Mouse (Mus musculus): Measurements from ENCODE around the gene Runx2.

Gene Runx2

GRCm38 (mm10) chr17:44524146-44524545, 290.5 kb downstream of the Runx2 start:
- in situ Hi-C loops (cut with MboI; ENCODE audit: low pct_unique_long_range_greater_than_20kb in 1 of 2, low sequenced_read_pairs in 2 of 2, unreplicated experiment in 1 of 2), result no loop called here

- in situ Hi-C loops (cut with MboI; ENCODE audit: low pct_unique_long_range_greater_than_20kb in 1 of 2, low sequenced_read_pairs in 2 of 2, unreplicated experiment in 1 of 2), result no loop called here
Measured at GRCm38 (mm10) chr17:44522906-44523305, 291.7 kb downstream of the Runx2 start.

DNA sequence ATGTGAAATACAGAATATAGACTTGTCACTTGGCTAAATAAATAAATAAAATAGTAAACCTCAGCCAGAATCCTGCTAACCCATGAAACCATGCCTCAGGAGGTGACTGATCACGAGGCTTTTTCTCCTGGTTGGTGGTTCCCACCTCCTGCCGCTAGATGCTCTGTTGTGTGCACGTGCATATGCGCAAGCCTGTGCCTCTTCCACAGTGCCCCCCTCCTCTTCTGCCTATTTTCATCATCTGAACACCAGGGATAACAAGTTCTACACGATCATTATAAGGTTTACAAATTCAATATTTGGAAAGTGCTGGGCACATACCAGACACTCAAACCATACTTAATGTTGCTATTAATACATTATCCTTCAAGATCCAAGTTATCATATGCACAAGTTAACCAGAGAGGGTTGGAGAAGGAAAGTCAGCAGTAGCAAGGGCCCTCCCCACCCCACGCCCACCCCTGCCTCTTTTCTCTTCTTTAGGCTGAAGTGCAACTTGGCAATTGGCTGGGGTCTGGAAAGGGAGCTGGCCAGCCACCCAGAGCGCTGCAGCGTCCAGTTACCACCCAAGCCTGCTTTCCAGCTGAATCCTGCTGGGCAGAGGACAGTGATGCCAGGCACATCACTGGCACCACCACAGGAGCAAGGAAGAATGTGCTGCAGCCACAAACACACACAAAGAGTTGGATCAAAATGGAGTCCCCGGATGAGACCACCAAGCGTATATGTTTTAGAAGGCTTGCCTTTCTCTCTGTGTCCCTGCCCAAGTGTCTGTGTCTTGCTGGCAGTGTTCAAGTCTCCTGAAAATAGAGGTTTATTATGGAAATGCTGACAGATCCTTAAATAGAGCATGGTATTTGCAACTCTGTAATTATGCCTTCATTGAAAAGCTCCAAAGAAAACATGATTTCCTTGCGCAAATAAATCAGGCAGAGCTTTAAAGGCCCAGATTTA, 294.2 kb downstream of the Runx2 start:
- in situ Hi-C loops (cut with MboI; ENCODE audit: low pct_unique_long_range_greater_than_20kb in 1 of 2, low sequenced_read_pairs in 2 of 2, unreplicated experiment in 1 of 2), result no loop called here

DNA sequence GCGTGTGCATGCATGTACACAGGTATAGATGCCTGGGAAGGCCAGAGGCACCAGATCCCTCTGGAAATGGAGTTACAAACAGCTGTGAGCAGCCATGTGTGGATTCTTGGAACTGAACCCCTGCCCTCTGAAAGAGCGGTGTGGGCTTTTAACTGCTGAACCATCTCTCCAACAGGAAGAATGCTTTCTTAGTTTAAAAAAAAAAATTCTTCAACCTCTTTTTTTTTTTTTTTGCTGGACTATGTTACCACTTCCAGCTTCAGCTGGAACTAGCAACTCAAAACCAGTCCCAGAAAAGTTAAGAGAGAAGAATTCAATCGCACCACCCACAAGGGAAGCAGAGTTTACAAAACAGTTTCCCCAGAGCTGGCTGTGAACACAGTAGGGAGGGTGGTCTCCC, 295.2 kb downstream of the Runx2 start:
- in situ Hi-C loops (cut with MboI; ENCODE audit: low pct_unique_long_range_greater_than_20kb in 1 of 2, low sequenced_read_pairs in 2 of 2, unreplicated experiment in 1 of 2), result no loop called here

DNA sequence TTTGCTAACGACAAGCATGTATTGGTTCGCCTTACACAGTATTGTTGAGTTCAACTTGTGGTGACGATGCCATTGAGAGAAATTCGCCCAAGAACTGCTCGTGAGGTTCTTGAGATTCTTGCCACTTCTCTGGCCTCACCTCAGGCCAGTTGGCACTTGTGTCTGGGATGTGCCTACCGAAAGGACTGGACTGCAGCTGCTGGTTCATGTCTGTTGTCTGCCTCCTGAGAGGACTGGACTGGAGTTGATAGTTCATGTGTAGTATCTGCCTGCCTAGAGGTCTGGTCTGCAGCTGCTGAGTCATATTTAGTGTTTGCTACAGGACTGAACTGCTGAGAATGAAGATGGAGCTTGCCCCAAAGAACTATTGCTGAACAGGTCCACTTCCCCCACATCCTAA, 296.4 kb downstream of the Runx2 start:
- in situ Hi-C loops (cut with MboI; ENCODE audit: low pct_unique_long_range_greater_than_20kb in 1 of 2, low sequenced_read_pairs in 2 of 2, unreplicated experiment in 1 of 2), result no loop called here

DNA sequence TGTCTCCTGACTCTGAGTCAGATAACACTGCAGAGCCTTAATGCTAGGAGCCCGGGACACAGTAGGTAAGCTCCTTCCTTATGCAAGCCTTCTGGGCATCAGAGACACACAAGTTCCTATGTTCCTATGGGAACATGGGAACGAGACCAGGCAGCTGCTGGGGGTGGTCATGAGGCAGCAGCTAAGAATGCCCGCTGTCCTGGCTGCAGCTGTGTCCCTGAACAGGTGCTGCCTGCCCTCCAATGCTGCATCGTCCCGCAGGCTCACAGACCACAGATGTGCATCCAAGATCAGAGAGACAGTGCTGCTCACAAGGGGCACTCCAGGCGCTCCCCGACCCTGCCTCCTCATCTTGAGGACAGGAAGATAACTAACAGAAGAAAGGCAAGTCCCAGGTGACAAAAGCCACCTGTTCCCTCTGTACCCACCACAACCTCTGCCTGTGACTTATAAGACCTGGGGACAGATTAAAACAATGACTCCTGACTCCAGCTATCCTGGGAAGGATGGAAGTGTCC, 306.3 kb downstream of the Runx2 start:
- in situ Hi-C loops (cut with MboI; ENCODE audit: low pct_unique_long_range_greater_than_20kb in 1 of 2, low sequenced_read_pairs in 2 of 2, unreplicated experiment in 1 of 2), result no loop called here

- in situ Hi-C loops (cut with MboI; ENCODE audit: low pct_unique_long_range_greater_than_20kb in 1 of 2, low sequenced_read_pairs in 2 of 2, unreplicated experiment in 1 of 2), result no loop called here
Measured at GRCm38 (mm10) chr17:44507741-44508140, 306.9 kb downstream of the Runx2 start.

DNA sequence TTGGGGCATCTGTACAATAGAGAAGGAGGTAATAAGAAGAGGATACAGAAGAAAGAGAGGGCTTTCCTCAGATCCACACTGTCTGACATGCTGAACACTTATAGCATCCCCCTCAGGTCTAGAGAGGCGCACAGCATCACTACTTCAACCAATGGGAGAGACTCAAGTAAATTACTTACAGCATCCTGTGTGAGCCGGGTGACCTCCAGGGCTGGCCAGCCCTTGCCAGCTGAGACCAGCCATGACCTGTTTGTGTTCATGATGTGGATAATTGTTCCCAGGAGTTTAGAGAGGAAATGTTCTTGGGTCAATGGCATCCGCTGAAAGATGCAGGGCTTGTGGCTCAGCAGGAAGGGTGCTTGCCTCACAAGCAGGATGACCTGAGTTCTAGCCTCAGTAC, 308.1 kb downstream of the Runx2 start:
- in situ Hi-C loops (cut with MboI; ENCODE audit: low pct_unique_long_range_greater_than_20kb in 1 of 2, low sequenced_read_pairs in 2 of 2, unreplicated experiment in 1 of 2), result no loop called here

GRCm38 (mm10) chr17:44504794-44505317, 309.7 kb downstream of the Runx2 start:
- in situ Hi-C loops (cut with MboI; ENCODE audit: low pct_unique_long_range_greater_than_20kb in 1 of 2, low sequenced_read_pairs in 2 of 2, unreplicated experiment in 1 of 2), result no loop called here

DNA sequence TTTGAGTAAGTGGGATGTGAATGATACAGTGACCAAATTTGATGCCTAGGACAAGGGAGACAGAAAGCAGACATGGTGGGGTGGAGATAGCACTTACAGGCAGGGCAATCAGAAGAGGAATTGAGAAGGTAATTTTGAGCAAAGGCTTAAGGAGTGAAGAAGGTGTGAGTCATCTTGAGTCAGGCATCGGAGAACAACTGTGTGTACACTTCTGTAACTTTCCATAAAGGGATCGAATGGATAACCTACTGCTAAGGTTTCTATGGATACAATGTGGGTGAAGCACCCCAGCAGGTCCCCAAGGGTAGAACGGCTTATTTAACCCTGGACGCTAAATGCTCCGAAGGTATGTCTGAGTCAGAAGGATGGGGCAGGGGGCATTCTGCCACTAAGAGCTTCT, 312.4 kb downstream of the Runx2 start:
- in situ Hi-C loops (cut with MboI; ENCODE audit: low pct_unique_long_range_greater_than_20kb in 1 of 2, low sequenced_read_pairs in 2 of 2, unreplicated experiment in 1 of 2), result no loop called here

GRCm38 (mm10) chr17:44500306-44500899, 314.2 kb downstream of the Runx2 start:
- in situ Hi-C loops (cut with MboI; ENCODE audit: low pct_unique_long_range_greater_than_20kb in 1 of 2, low sequenced_read_pairs in 2 of 2, unreplicated experiment in 1 of 2), result no loop called here

DNA sequence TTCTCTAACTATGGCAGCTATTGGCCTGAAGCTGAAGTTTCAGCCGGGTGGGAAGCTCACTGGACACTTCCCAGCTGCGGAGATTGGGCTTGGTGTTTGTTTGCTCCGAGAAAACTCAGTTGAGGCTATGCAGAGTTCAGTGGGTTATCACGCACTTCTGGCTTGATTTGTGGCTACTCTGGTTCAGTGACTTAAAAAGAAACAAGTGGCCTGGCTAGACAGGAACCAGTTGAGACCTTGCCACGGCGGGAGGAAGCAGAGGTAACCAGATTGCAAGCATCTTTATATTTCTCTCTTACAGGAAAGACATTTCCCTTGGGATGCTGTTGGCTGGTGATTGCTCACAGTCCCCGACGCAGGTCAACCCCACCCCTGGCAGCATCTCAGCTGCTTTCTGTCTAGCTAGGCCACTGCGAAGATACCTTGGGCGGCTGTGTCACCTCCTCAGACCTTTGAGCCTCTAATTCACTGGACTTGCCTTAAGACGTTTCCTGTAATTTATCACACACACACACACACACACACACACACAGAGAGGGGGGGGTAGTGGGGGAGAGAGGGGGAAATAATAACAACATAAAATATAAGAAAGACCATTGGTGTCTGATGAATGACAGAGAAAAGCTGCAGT, 324.3 kb downstream of the Runx2 start:
- in situ Hi-C loops (cut with MboI; ENCODE audit: low pct_unique_long_range_greater_than_20kb in 1 of 2, low sequenced_read_pairs in 2 of 2, unreplicated experiment in 1 of 2), result no loop called here

DNA sequence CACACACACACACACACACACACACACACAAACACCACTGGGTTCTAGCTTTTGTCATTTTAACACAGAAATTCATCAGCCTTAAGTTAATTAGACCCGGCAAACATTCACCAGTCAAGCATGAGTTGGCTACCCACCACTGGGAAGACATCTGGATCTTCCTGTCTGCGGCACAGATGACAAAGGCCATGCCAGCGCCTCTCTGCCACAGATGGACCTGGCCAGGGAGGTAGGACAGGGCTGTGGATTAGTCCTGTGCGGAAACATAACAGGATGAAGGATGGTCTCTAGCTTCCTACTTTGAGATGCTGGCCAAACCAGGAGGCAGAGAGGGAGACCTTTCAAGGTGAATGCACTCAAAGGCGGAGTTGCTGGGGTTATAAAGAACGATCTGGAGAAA, 325.3 kb downstream of the Runx2 start:
- in situ Hi-C loops (cut with MboI; ENCODE audit: low pct_unique_long_range_greater_than_20kb in 1 of 2, low sequenced_read_pairs in 2 of 2, unreplicated experiment in 1 of 2), result no loop called here

GRCm38 (mm10) chr17:44487514-44488244, 326.9 kb downstream of the Runx2 start:
- in situ Hi-C loops (cut with MboI; ENCODE audit: low pct_unique_long_range_greater_than_20kb in 1 of 2, low sequenced_read_pairs in 2 of 2, unreplicated experiment in 1 of 2), result no loop called here

- in situ Hi-C loops (cut with MboI; ENCODE audit: low pct_unique_long_range_greater_than_20kb in 1 of 2, low sequenced_read_pairs in 2 of 2, unreplicated experiment in 1 of 2), result no loop called here
Measured at GRCm38 (mm10) chr17:44485337-44485736, 329.3 kb downstream of the Runx2 start.

DNA sequence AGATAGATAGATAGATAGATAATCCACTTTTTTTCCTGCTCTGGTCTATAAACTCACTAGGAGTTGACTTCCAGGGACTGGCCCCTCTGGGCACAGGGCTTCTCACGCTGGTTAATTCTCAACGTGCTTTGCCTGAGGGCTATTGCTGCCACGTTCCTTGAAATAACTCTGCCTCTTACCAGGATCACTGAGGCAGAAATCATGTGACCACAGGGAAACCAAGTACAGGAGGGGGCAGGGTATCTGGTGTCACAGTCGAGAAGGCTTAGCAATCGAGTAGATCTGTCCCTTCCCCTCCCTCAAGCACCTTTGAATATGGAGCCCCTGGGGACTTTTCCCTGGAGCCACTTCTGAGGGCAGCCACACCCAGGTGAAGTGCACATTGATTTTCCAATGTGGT, 334.7 kb downstream of the Runx2 start:
- in situ Hi-C loops (cut with MboI; ENCODE audit: low pct_unique_long_range_greater_than_20kb in 1 of 2, low sequenced_read_pairs in 2 of 2, unreplicated experiment in 1 of 2), result no loop called here

- in situ Hi-C loops (cut with MboI; ENCODE audit: low pct_unique_long_range_greater_than_20kb in 1 of 2, low sequenced_read_pairs in 2 of 2, unreplicated experiment in 1 of 2), result no loop called here
Measured at GRCm38 (mm10) chr17:44479491-44479890, 335.1 kb downstream of the Runx2 start.

GRCm38 (mm10) chr17:44475910-44476309, 338.7 kb downstream of the Runx2 start:
- in situ Hi-C loops (cut with MboI; ENCODE audit: low pct_unique_long_range_greater_than_20kb in 1 of 2, low sequenced_read_pairs in 2 of 2, unreplicated experiment in 1 of 2), result no loop called here
